Mouse (Mus musculus) lung, adult 2 months (tissue): ENCODE measurements around the gene Ercc6. TPM values are rescaled to one million over a fixed set of nuclear protein-coding genes. Genes with fewer than 3 reads are reported as not detected.

Source experiments
- DNase-seq: peaks from one replicate; pipeline ENCODE4 v3.0.0; 2022
- H3K4me1 ChIP-seq: fragments of 200-500 bp; 2 replicates; pipeline ENCODE4 v1.6.1; 2011; ENCODE audit warnings: low read length; ENCODE audit not compliant: control insufficient read depth, insufficient read depth
- H3K4me3 ChIP-seq: fragments of 200-500 bp; replicated peaks from 2 replicates; pipeline ENCODE3; 2011; ENCODE audit warnings: low read depth, mild to moderate bottlenecking, control low read depth, low read length; ENCODE audit errors: extremely low read depth
- CTCF ChIP-seq: fragments of 200-500 bp; IDR thresholded peaks from 2 replicates; pipeline ENCODE4 v1.5.1; 2011; ENCODE audit warnings: mild to moderate bottlenecking, low read length, control low read depth; ENCODE audit not compliant: insufficient read depth
- POLR2A ChIP-seq: fragments of 200-500 bp; IDR thresholded peaks from 2 replicates; pipeline ENCODE4 v1.6.1; 2011; ENCODE audit warnings: low read depth, mild to moderate bottlenecking, control low read depth, low read length, borderline replicate concordance; ENCODE audit errors: extremely low read depth
- WGBS: fragments of 180-500 bp; shearing (Covaris S2); methylation state at CpG from one replicate; pipeline ENCODE4 v1.1.7; 2018; 5-methylcytosine and 5-hydroxymethylcytosine counted together
- polyA plus RNA-seq: library from polyadenylated mRNA; depleted of rRNA; stranded (reverse); fragments of >200 nt; gene quantifications from 2 replicates; pipeline ENCODE4 v1.2.3, GENCODE M21; 2012; rRNA removed

Gene Ercc6
- polyA plus RNA-seq, 1 experiment: 4.8 TPM

DNA sequence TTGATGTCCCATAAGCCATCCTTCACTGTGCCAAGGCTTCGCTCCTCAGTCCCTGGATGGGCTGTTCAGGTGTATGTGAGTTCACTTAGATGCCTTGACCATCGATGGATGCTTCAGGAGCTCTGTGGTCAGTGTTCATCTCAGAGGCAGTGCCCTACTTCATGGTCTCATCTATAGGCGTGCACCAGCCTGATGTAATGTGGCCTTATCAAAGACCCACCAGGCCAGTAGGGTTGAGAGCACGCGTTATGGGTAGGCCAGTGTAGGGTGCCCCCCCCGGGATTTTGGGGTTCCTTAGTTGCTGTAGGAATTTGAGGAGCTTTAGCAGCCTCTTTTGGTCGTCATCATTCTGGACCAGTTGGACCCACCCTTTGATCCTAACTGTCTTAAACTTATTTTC, 111.5 kb downstream of the Ercc6 start:
- no peaks in the 10 kb centered on the region for H3K4me1 ChIP-seq

DNA sequence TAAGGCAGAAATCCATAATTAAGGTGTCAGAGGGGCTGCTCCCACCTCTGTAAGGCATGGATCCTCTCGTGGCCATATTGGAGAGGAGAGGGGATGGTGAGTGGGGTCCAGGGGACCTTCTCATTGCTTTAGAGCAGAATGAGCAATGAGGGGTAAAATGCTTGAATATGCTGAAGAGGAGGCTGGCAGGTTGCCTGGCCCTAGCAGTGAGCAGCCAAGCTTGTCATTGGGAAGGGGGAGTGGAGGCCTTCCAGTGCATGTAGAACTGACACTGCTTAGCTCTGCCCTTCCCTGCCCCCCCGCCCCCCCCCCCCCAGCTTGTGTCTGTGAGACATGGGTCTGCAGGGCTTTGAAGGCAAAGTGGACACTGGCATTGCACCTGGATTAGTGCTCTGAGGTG, 114.0 kb downstream of the Ercc6 start:
- H3K4me3 ChIP-seq: no peak overlapping the region
- no peak for DNase-seq
- H3K4me1 ChIP-seq: no peaks in the 10 kb centered on the region
- WGBS: 31% methylated on average over 2 of the region's 2 CpGs
- no peak for TF ChIP-seq POLR2A
- TF ChIP-seq CTCF: no peak

More for the DNA sequence above, 111.5 kb downstream of the Ercc6 start:
- 85% methylated on average over 7 of the region's 7 CpGs for WGBS
- H3K4me3 ChIP-seq: no peak overlapping the region
- no peak for DNase-seq
- TF ChIP-seq POLR2A: no peak
- TF ChIP-seq CTCF: no peak

DNA sequence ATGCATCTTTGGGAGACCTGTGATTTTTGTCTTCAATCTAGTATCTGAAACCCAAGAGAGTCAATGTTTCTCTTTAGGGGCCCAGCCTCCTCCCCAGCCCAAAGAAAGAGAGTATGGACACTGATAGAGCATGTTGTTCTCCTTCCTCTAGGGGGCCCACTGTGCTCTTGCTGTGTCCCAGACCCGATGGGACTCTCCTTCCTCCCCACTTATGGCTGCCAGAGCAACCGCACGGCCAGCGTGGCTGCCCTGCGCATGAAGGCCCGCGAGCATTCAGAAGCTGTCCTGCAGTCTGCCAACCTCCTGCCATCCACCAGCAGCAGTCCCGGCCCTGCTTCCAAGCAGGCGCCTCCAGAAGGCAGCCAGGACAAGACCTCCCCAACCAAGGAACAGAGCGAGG, 115.3 kb downstream of the Ercc6 start:
- H3K4me1 ChIP-seq: no peaks in the 10 kb centered on the region
- no peak overlapping the region for H3K4me3 ChIP-seq
- WGBS: 44% methylated on average over 10 of the region's 10 CpGs
- no peak for DNase-seq
- no peak for TF ChIP-seq CTCF
- no peak for TF ChIP-seq POLR2A

Other genes starting within 250 kb of the Ercc6 start
- gene Ogdhl, start 191.5 kb upstream of the Ercc6 start, polyA plus RNA-seq: 0.93 and 1.3 TPM in 2 replicates
- gene 1700024G13Rik, start 125.1 kb upstream of the Ercc6 start, polyA plus RNA-seq: 8.4 and 9.1 TPM in 2 replicates
- 0.06 and 0.07 TPM in 2 replicates for gene Slc18a3, start 48.7 kb upstream of the Ercc6 start, polyA plus RNA-seq
- gene Chat, start 47.5 kb upstream of the Ercc6 start, polyA plus RNA-seq: 0.26 TPM in 1 of 2 replicates, not detected in the other
- not detected in 2 replicates for gene Prrxl1, start 85.9 kb downstream of the Ercc6 start, polyA plus RNA-seq
- 0.55 and 2.2 TPM in 2 replicates for gene 3425401B19Rik, start 171.8 kb downstream of the Ercc6 start, polyA plus RNA-seq